Mouse (Mus musculus) neural tube, embryonic 11.5 days (tissue): Measurements from ENCODE around the gene Ikzf4. TPM values are rescaled to one million over a fixed set of nuclear protein-coding genes. Genes with fewer than 3 reads are reported as not detected.

Source experiments
- ATAC-seq: fragments of 200-750 bp; cut with Nextera tagmentation; 2 replicates; pipeline ENCODE4 v1.8.0; 2017; ENCODE audit warnings: moderate number of reproducible peaks, mild to moderate bottlenecking, moderate TSS enrichment, moderate library complexity; ENCODE audit not compliant: insufficient read depth, low FRiP score, low TSS enrichment
- DNase-seq: peaks from one replicate; pipeline ENCODE4 v3.0.0-alpha.2; 2015; ENCODE audit warnings: low spot score
- H3K27ac ChIP-seq: fragments of 300-500 bp; sonication (generic); 2 replicates; pipeline ENCODE4 v1.5.1; 2014; ENCODE audit warnings: low read depth, mild to moderate bottlenecking, low read length
- H3K27me3 ChIP-seq: fragments of 300-500 bp; sonication (generic); 2 replicates; pipeline ENCODE4 v1.6.1; 2014; ENCODE audit warnings: mild to moderate bottlenecking, low read length, mixed read lengths; ENCODE audit not compliant: control insufficient read depth, insufficient read depth
- H3K36me3 ChIP-seq: fragments of 300-500 bp; sonication (generic); 2 replicates; pipeline ENCODE4 v1.6.1; 2014; ENCODE audit warnings: mild to moderate bottlenecking, low read length, moderate library complexity, mixed read lengths; ENCODE audit not compliant: control insufficient read depth, insufficient read depth
- H3K4me1 ChIP-seq: fragments of 300-500 bp; sonication (generic); 2 replicates; pipeline ENCODE4 v1.6.1; 2014; ENCODE audit warnings: low read length, mixed read lengths; ENCODE audit not compliant: control insufficient read depth, insufficient read depth
- H3K4me2 ChIP-seq: fragments of 300-500 bp; sonication (generic); 2 replicates; pipeline ENCODE4 v1.6.1; 2014; ENCODE audit warnings: low read depth, mild to moderate bottlenecking, moderate library complexity
- H3K4me3 ChIP-seq: fragments of 300-500 bp; sonication (generic); 2 replicates; pipeline ENCODE4 v1.5.1; 2014; ENCODE audit warnings: low read depth, low read length
- H3K9ac ChIP-seq: fragments of 300-500 bp; sonication (generic); 2 replicates; pipeline ENCODE4 v1.6.1; 2014; ENCODE audit warnings: mild to moderate bottlenecking, low read length
- H3K9me3 ChIP-seq: fragments of 300-500 bp; sonication (generic); 2 replicates; pipeline ENCODE4 v1.6.1; 2016; ENCODE audit warnings: low read length; ENCODE audit not compliant: control insufficient read depth
- WGBS: fragments of 180-500 bp; shearing (Covaris S2); extraction: QIAGEN DNeasy Blood & Tissue Kit; methylation state at CpG from one replicate; pipeline ENCODE4 v1.1.7; 2014; 5-methylcytosine and 5-hydroxymethylcytosine counted together
- polyA plus RNA-seq: library from polyadenylated mRNA; unstranded; fragments of >200 nt; fragmentation: Nextera tagmentation; extraction: Ambion mirVana; gene quantifications from 2 replicates; pipeline ENCODE4 v1.2.1, GENCODE M21; 2014

Gene Ikzf4
- 4.2 and 5.1 TPM in 2 replicates for polyA plus RNA-seq

DNA sequence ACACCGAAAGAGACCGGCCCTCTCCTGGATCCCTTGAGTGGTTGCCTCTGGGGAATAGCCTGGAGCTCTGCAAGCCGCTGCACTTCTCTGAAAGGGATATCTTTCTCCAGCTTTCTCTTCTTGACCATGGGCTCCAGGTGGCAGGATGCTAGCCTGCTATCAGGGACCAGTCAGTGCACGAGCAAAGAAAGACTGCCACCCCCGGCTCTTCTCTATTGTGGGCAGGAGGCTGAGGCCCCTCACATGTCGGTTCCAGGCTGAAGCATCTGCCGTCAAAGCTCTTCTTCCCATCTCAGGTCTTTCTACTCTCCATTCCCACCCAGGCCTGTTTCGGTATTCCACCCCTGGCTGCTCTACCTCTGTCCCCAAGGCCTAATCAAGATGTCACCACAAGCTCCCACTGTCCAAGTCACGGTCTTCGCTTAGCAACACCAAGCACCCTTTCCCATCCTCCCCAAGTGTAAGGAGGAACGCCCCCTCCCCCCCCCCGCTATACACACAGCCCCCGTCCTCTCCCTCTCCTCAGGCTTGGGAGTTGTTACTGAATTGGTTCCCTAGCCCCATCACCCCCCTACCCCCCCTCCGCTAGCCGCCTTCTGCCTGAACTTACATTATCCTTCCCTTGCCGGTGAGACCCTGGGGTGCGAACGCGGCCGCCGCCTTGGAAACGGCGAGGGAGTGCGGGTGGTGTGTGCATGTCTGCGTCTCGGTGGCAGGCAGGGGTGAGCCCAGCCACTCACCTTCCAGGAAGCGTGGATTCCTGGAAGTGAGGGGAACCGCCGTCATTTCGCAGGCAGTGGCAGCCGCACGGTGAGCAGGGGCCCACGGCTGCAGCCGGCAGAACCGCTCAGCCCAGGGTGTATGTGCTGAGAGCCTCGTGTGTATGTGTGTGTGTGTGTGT is at the start of gene Ikzf4:
TSS of gene Ikzf4 (minus strand) at position 881 of the 901 bp plus-strand sequence.
- Histone ChIP-seq H3K4me1 (peaks cover 10% of the 10 kb centered on the region; the same call in 1 of the 2 replicates), H3K27me3 (no peaks in the 10 kb centered on the region), H3K9me3 (no peaks in the 10 kb centered on the region), H3K4me2 (peak within 1 kb of the TSS; percentile 72), H3K9ac (peak within 1 kb of the TSS; percentile 66), H3K27ac (peak within 1 kb of the TSS; percentile 63; the same call in 1 of the 2 replicates), H3K36me3 (no peaks in the 10 kb centered on the region; the same call in 1 of the 2 replicates), H3K4me3 (peak within 1 kb of the TSS; percentile 49)
- 3% methylated on average over 35 of the region's 36 CpGs for WGBS
- DNase-seq (peak; percentile 56), ATAC-seq (peak; percentile 76)

DNA sequence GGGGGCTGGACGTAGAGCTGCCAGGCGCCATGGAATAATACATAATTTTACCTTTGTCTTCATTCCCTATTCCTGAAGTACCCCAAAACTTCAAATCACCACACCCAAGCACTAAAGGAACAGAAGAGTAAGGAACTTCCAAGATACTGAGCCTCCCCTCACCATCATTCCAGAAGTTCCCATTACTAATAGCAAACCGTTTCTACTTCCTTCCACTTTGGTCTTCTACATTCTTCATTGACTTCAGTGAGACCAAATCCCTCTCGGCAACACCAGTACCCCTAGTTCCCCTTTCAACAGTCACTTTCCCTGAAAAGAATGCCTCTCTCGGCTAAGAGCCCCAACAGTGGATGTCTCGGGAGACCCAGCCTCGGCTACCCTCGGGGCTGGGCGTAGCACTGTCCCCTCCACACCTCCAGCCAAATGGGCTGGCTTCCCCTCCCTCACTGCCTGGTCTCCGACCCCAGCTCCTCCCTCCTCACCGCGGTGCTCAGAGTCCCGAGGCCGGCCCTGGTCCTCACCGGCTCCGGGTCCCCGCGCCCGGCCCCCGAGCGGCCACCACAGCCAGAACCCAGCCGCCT is 49.7 kb upstream of the Ikzf4 start:
- ATAC-seq (no peak; the same call in 1 of the 2 replicates), DNase-seq (no peak)
- peaks cover 2% of the 10 kb centered on the region; the same call in 1 of the 2 replicates for H3K36me3 ChIP-seq
- 2% methylated on average over 22 of the region's 22 CpGs for whole genome bisulfite sequencing
- peak overlapping the region; percentile 86 for H3K9ac ChIP-seq
- peak overlapping the region; percentile 72 for H3K4me3 ChIP-seq
- H3K4me1 ChIP-seq = peaks cover 4% of the 10 kb centered on the region; the same call in 1 of the 2 replicates
- H3K27me3 ChIP-seq = no peaks in the 10 kb centered on the region
- peak overlapping the region; percentile 94 for H3K27ac ChIP-seq
- peak overlapping the region; percentile 76 for H3K4me2 ChIP-seq
- no peaks in the 10 kb centered on the region for H3K9me3 ChIP-seq

- WGBS = 4% methylated on average over 9 of the region's 9 CpGs
- ATAC-seq (no peak), DNase-seq (no peak)
These were observed 28.7 kb upstream of the Ikzf4 start for GRCm38 (mm10) chr10:128674469-128675008.

GRCm38 (mm10) chr10:128673763-128674468 is 28.1 kb upstream of the Ikzf4 start, which contains the start of gene Suox:
Gene Suox (minus strand): TSS chr10:128674073.
- Histone ChIP-seq H3K27me3 (no peaks in the 10 kb centered on the region), H3K9ac (peak within 1 kb of the TSS; percentile 51), H3K27ac (peak within 1 kb of the TSS; percentile 67), H3K36me3 (no peaks in the 10 kb centered on the region), H3K4me1 (peaks cover 5% of the 10 kb centered on the region), H3K4me3 (peak within 1 kb of the TSS; percentile 61), H3K4me2 (peak within 1 kb of the TSS; percentile 91), H3K9me3 (no peaks in the 10 kb centered on the region)
- DNase-seq = peak; percentile 91
- WGBS = under 1% methylated on average over 60 of the region's 60 CpGs
- peak; percentile 96 for ATAC-seq

More at GRCm38 (mm10) chr10:128674469-128675008, 28.7 kb upstream of the Ikzf4 start:
- H3K36me3 ChIP-seq = no peaks in the 10 kb centered on the region
- H3K9me3 ChIP-seq = no peaks in the 10 kb centered on the region
- no peaks in the 10 kb centered on the region for H3K27me3 ChIP-seq
- peaks cover 5% of the 10 kb centered on the region for H3K4me1 ChIP-seq
- peak overlapping the region; percentile 91 for H3K4me2 ChIP-seq
- H3K4me3 ChIP-seq = peak overlapping the region; percentile 61
- peak overlapping the region; percentile 51 for H3K9ac ChIP-seq
- H3K27ac ChIP-seq = peak overlapping the region; percentile 67; the same call in 1 of the 2 replicates

DNA sequence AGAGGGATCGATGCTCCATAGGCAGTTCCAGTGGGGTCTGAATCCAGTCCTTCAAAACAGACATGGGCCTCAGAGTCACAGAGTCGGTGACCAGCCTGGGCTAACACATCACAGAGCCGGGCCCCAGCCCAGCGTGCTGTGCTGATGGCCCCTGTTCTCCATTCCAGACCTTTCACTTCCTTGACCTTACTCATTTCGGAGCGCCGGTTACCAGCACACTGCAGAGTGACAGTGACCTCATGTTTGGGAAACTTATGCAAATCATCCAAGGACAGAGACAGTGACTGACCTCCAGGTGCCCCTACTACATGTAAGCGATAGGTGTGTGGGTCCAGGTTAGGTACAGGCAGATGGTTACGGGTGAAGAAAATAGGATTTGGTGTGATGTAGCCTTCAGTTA is 25.4 kb upstream of the Ikzf4 start:
- DNase-seq (no peak), ATAC-seq (no peak)
- Histone ChIP-seq H3K9ac (no peak overlapping the region), H3K27me3 (no peaks in the 10 kb centered on the region), H3K4me1 (peaks cover 8% of the 10 kb centered on the region), H3K36me3 (no peaks in the 10 kb centered on the region), H3K4me3 (no peak overlapping the region), H3K27ac (no peak overlapping the region), H3K4me2 (no peak overlapping the region), H3K9me3 (no peaks in the 10 kb centered on the region)
- 90% methylated on average over 9 of the region's 9 CpGs for WGBS

- Histone ChIP-seq H3K27ac (no peak overlapping the region), H3K9me3 (no peaks in the 10 kb centered on the region), H3K27me3 (no peaks in the 10 kb centered on the region), H3K36me3 (no peaks in the 10 kb centered on the region), H3K9ac (peak overlapping the region; percentile 83), H3K4me2 (peak overlapping the region; percentile 84), H3K4me1 (peaks cover 8% of the 10 kb centered on the region), H3K4me3 (peak overlapping the region; percentile 73)
- DNase-seq (peak; percentile 62), ATAC-seq (peak; percentile 28; the same call in 1 of the 2 replicates)
- WGBS = 1% methylated on average over 35 of the region's 42 CpGs
These were observed 23.2 kb upstream of the Ikzf4 start for GRCm38 (mm10) chr10:128668790-128669672.

DNA sequence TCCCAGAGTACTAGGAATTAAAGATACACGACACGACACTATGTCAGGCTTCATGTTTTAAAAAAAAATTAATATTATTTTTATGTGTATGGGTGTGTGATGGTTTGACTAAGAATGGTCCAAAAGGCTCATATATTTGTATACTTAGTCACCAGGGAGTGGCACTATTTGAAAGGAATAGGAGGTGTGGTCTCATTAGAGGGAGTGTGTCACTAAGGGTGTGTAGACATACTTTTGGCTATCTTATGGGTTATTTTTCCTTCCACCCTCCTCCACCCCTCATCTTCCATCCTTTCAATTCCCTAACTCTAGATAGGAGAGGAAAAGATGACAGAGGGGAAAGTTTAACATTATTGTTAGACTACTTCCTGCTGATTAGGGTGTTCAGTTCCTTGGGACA is 20.0 kb upstream of the Ikzf4 start:
- Histone ChIP-seq H3K9me3 (no peaks in the 10 kb centered on the region), H3K4me2 (no peak overlapping the region), H3K27ac (no peak overlapping the region), H3K9ac (no peak overlapping the region), H3K27me3 (no peaks in the 10 kb centered on the region), H3K4me3 (no peak overlapping the region), H3K4me1 (0 out of 2 replicates have a peak, but pooled peaks cover 3% of the 10 kb centered on the region), H3K36me3 (no peaks in the 10 kb centered on the region)
- 94% methylated on average over 2 of the region's 2 CpGs for WGBS
- no peak for ATAC-seq
- no peak for DNase-seq
